Mouse (Mus musculus): ENCODE measurements at regions not wholly inside any gene's neighbourhood (a gene's known extent, or its start where the extent isn't known, plus 50 kb on each side); places are given as distances from the start of the nearest gene placed in this dataset.

- no peak for DNase-seq (ENCODE audit: low spot score in 2 of 2)
These were observed 509.7 kb downstream of the Synb start for GRCm38 (mm10) chr14:68784395-68784794.

GRCm38 (mm10) chr14:68783216-68783615, 510.9 kb downstream of the Synb start:
- DNase-seq (ENCODE audit: low spot score in 2 of 2) = no peak

- DNase-seq (ENCODE audit: low spot score in 2 of 2) = no peak
These were observed 523.7 kb downstream of the Synb start for GRCm38 (mm10) chr14:68770411-68770810.

GRCm38 (mm10) chr14:68762916-68763315, 531.2 kb downstream of the Synb start:
- no peak for DNase-seq (ENCODE audit: low spot score in 2 of 2)

- no peak for DNase-seq (ENCODE audit: low spot score in 2 of 2)
These were observed 549.4 kb downstream of the Synb start for GRCm38 (mm10) chr14:68744661-68745060.

GRCm38 (mm10) chr14:68738474-68738873, 555.6 kb downstream of the Synb start:
- DNase-seq (ENCODE audit: low spot score in 2 of 2) = no peak

- peak; percentile 20 to 58 for DNase-seq (ENCODE audit: low spot score in 2 of 2)
These were observed 558.3 kb downstream of the Synb start for GRCm38 (mm10) chr14:68735756-68736155.

GRCm38 (mm10) chr14:68721156-68721555, 572.9 kb downstream of the Synb start:
- no peak for DNase-seq (ENCODE audit: low spot score in 2 of 2)

- DNase-seq (ENCODE audit: low spot score in 2 of 2) = peak in 1 of 2 experiments; percentile 38
These were observed 574.5 kb downstream of the Synb start for GRCm38 (mm10) chr14:68719429-68720160.

GRCm38 (mm10) chr14:68718846-68719245, 575.3 kb downstream of the Synb start:
- DNase-seq (ENCODE audit: low spot score in 2 of 2) = peak in 1 of 2 experiments; percentile 43

All from spleen, postnatal 4 days (tissue).